Mouse (Mus musculus) cerebellum, adult 9-11 months (tissue): Measurements from ENCODE around the gene Itgav.
A peak's percentile ranks its signal among the peaks of the same experiment; 100 is the strongest.

Experiments used
- DNase-seq: peaks from one replicate; pipeline ENCODE4 v3.0.0; 2022

The Itgav gene

GRCm38 (mm10) chr2:83753008-83753407 lies 28.8 kb downstream of the Itgav start:
- DNase-seq, result no peak

- no peak for DNase-seq
Measured at GRCm38 (mm10) chr2:83754306-83754837, 30.2 kb downstream of the Itgav start.

- DNase-seq, result no peak
Measured at GRCm38 (mm10) chr2:83758606-83759215, 34.5 kb downstream of the Itgav start.

- peak; percentile 46 for DNase-seq
Measured at GRCm38 (mm10) chr2:83759216-83759648, 35.0 kb downstream of the Itgav start.

GRCm38 (mm10) chr2:83759667-83760066 lies 35.5 kb downstream of the Itgav start:
- DNase-seq, result no peak

GRCm38 (mm10) chr2:83760112-83760511 lies 35.9 kb downstream of the Itgav start:
- DNase-seq, result no peak

GRCm38 (mm10) chr2:83761506-83761905 lies 37.3 kb downstream of the Itgav start:
- DNase-seq, result peak; percentile 78

GRCm38 (mm10) chr2:83762106-83762855 lies 38.1 kb downstream of the Itgav start:
- DNase-seq, result peak; percentile 42

- DNase-seq, result no peak
Measured at GRCm38 (mm10) chr2:83766058-83766457, 41.9 kb downstream of the Itgav start.

GRCm38 (mm10) chr2:83766878-83767277 lies 42.7 kb downstream of the Itgav start:
- DNase-seq, result no peak

- no peak for DNase-seq
Measured at GRCm38 (mm10) chr2:83768311-83769047, 44.3 kb downstream of the Itgav start.

- peak; percentile 58 for DNase-seq
Measured at GRCm38 (mm10) chr2:83771155-83771812, 47.1 kb downstream of the Itgav start.

- no peak for DNase-seq
Measured at GRCm38 (mm10) chr2:83791330-83792073, 67.3 kb downstream of the Itgav start.

GRCm38 (mm10) chr2:83792102-83792501 lies 67.9 kb downstream of the Itgav start:
- no peak for DNase-seq

- no peak for DNase-seq
Measured at GRCm38 (mm10) chr2:83795766-83796165, 71.6 kb downstream of the Itgav start.

GRCm38 (mm10) chr2:83797902-83798497 lies 73.8 kb downstream of the Itgav start:
- DNase-seq, result no peak

GRCm38 (mm10) chr2:83812483-83813272 lies 88.5 kb downstream of the Itgav start, which contains the start of gene Fam171b:
Fam171b (plus strand) TSS chr2:83812636.
- DNase-seq, result peak; percentile 97

- DNase-seq, result peak; percentile 59
Measured at GRCm38 (mm10) chr2:83813273-83813892, 89.2 kb downstream of the Itgav start.

- DNase-seq, result peak; percentile 49
Measured at GRCm38 (mm10) chr2:83814009-83814408, 89.8 kb downstream of the Itgav start.

GRCm38 (mm10) chr2:83816147-83816546 lies 92.0 kb downstream of the Itgav start:
- no peak for DNase-seq
